Mouse (Mus musculus): ENCODE measurements around the gene Elp1. TPM values are rescaled to one million over a fixed set of nuclear protein-coding genes. Genes with fewer than 3 reads are reported as not detected.

The Elp1 gene
- polyA plus RNA-seq, 1 experiment from 2014 or later, result 25.5 TPM

Other genes starting within 250 kb of the Elp1 start
- gene Gm26657, start 62.3 kb downstream of the Elp1 start, polyA plus RNA-seq (2015; fragmentation: Nextera tagmentation; extraction: Ambion mirVana), result not detected in 2 replicates
- not detected in 2 replicates for gene Actl7b, start 60.9 kb downstream of the Elp1 start, polyA plus RNA-seq (2015; fragmentation: Nextera tagmentation; extraction: Ambion mirVana)
- not detected in 2 replicates for gene Actl7a, start 58.9 kb downstream of the Elp1 start, polyA plus RNA-seq (2015; fragmentation: Nextera tagmentation; extraction: Ambion mirVana)
- gene Fam206a, start within 50 bp of the Elp1 start, polyA plus RNA-seq (2015; fragmentation: Nextera tagmentation; extraction: Ambion mirVana), result 11.0 and 11.2 TPM in 2 replicates
- 17.7 and 19.3 TPM in 2 replicates for gene Ctnnal1, start 62.9 kb upstream of the Elp1 start, polyA plus RNA-seq (2015; fragmentation: Nextera tagmentation; extraction: Ambion mirVana)
- gene Tmem245, start 145.1 kb upstream of the Elp1 start, polyA plus RNA-seq (2015; fragmentation: Nextera tagmentation; extraction: Ambion mirVana), result 6.3 and 6.7 TPM in 2 replicates
- 0.39 and 0.43 TPM in 2 replicates for gene Frrs1l, start 188.1 kb upstream of the Elp1 start, polyA plus RNA-seq (2015; fragmentation: Nextera tagmentation; extraction: Ambion mirVana)

All from intestine, embryonic 16.5 days (tissue).